Mouse (Mus musculus): ENCODE data around the gene Pik3r2. TPM values are rescaled to one million over a fixed set of nuclear protein-coding genes. Genes with fewer than 3 reads are reported as not detected.

Gene Pik3r2
- total and polyA plus RNA-seq, 3 experiments: 23.7 to 37.8 TPM; not detected in 1

DNA sequence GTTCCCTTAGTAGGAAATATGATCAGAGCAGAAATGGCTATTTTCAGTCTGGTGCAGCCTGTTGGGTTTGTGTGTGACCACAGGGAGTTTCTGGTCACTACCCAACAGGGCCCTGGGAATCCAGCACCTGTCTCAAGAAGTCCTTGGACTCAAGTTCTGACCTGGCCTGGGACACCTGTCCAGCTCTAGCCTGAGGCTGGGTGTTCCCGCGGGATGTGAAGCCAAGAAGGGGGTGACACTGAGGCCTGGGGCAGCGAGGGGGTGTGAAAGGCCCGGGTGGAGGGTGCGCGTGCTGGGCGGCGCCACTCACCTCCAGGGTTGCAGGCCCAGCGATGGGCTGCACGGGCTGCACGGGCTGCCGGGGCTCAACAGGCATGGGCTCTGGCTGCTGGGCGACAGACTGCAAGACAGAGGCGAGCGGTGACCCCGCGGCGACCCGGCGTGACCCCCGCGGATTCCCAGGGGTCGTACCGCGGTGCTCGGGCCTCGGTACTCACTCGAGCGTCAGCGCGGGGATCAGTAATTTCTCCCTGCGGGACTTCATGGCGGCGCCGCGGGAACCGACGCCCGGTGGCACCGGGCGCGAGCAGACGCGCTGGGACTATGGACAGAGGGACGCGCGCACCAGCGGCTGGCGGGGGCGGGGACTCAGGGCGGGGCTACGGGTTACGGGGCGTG, 20.0 kb upstream of the Pik3r2 start:
- H3K79me2 ChIP-seq (ENCODE audit: control insufficient read depth, insufficient read depth, low read length, poor library complexity): peaks cover 7% of the 10 kb centered on the region
- H3K9me3 ChIP-seq (replicated peaks; ENCODE audit: insufficient read depth, low read length): no peaks in the 10 kb centered on the region
- H3K4me3 ChIP-seq (ENCODE audit: control insufficient read depth in 1 of 2, insufficient read depth in 1 of 2, low read depth in 2 of 2, low read length in 2 of 2): peak overlapping the region; percentile 56
- H3K4me1 ChIP-seq (ENCODE audit: control insufficient read depth in 1 of 2, insufficient read depth in 2 of 2, low read length in 2 of 2): peaks cover 0 to 12% of the 10 kb centered on the region in 2 experiments; a peak in 2 of 4 replicates
- peak overlapping the region; percentile 68 for H3K9ac ChIP-seq (ENCODE audit: control insufficient read depth, low read depth, low read length, poor library complexity, severe bottlenecking)
- DNase-seq (ENCODE audit: low read depth, low spot score): no peak
- H3K36me3 ChIP-seq (ENCODE audit: control insufficient read depth in 1 of 2, insufficient read depth in 2 of 2, low read length in 2 of 2): no peaks in the 10 kb centered on the region; a peak in 1 of 4 replicates
- TF ChIP-seq GABPA (IDR thresholded peaks at IDR 0.05; ENCODE audit: low read depth, low read length) (no peak), CTCF (IDR thresholded peaks at IDR 0.05 in 2 of 3, conservative IDR thresholded peaks at IDR 0.05 in 1 of 3; ENCODE audit: control insufficient read depth in 1 of 3, insufficient read depth in 1 of 3, low read depth in 2 of 3, low read length in 3 of 3, poor library complexity in 1 of 3, severe bottlenecking in 1 of 3) (no peak), TBP (IDR thresholded peaks at IDR 0.05; ENCODE audit: low read depth, low read length) (no peak), MAZ (IDR thresholded peaks at IDR 0.05; ENCODE audit: low read depth, low read length) (no peak)
- H3K27me3 ChIP-seq (ENCODE audit: control insufficient read depth in 1 of 2, insufficient read depth in 2 of 2, low read length in 2 of 2): no peaks in the 10 kb centered on the region
- no peak overlapping the region for H3K27ac ChIP-seq (ENCODE audit: control insufficient read depth, low read depth, low read length)

DNA sequence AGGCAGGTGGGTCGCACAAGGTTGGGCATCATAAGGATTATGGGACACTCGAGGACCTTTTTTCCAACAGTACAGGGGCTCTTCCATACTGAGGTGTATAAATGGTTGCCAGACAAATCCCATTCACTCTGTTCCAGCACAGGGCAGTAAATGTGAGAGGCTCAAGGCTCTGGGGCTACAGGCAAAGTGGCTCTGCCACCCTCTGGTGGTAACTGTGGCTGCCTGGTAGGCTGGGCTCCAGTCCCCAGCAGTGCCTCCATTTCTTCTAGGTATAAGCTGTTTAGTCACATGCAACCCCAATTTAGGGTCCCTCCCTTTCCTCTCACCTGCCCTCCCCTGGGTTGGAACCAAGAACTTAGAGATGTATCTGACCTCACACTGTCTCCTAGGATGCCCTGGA, 18.9 kb upstream of the Pik3r2 start:
- no peak for DNase-seq (ENCODE audit: low read depth, low spot score)
- H3K9ac ChIP-seq (ENCODE audit: control insufficient read depth, low read depth, low read length, poor library complexity, severe bottlenecking): no peak overlapping the region
- no peaks in the 10 kb centered on the region; a peak in 1 of 4 replicates for H3K36me3 ChIP-seq (ENCODE audit: control insufficient read depth in 1 of 2, insufficient read depth in 2 of 2, low read length in 2 of 2)
- H3K4me3 ChIP-seq (ENCODE audit: control insufficient read depth in 1 of 2, insufficient read depth in 1 of 2, low read depth in 2 of 2, low read length in 2 of 2): no peak overlapping the region
- TF ChIP-seq RAD21 (IDR thresholded peaks at IDR 0.05; ENCODE audit: low read depth, low read length): no peak
- no peak for TF ChIP-seq E2F4 (IDR thresholded peaks at IDR 0.05; ENCODE audit: borderline replicate concordance, low read depth, low read length)
- no peak for TF ChIP-seq BHLHE40 (IDR thresholded peaks at IDR 0.05; ENCODE audit: borderline replicate concordance, low read depth, low read length)
- no peak for TF ChIP-seq TCF12 (IDR thresholded peaks at IDR 0.05; ENCODE audit: low read depth, low read length)
- TF ChIP-seq ETS1 (IDR thresholded peaks at IDR 0.05; ENCODE audit: low read depth, low read length): no peak
- TF ChIP-seq GATA1 (IDR thresholded peaks at IDR 0.05; ENCODE audit: low read depth, low read length): no peak
- no peak for TF ChIP-seq ZC3H11A (IDR thresholded peaks at IDR 0.05; ENCODE audit: low read depth, low read length)
- no peak for TF ChIP-seq MAZ (IDR thresholded peaks at IDR 0.05; ENCODE audit: low read depth, low read length)
- no peak for TF ChIP-seq MXI1 (IDR thresholded peaks at IDR 0.05; ENCODE audit: low read depth, low read length)
- TF ChIP-seq NRF1 (IDR thresholded peaks at IDR 0.05; ENCODE audit: insufficient read depth, low read depth, low read length, poor library complexity, severe bottlenecking): no peak
- TF ChIP-seq POLR2A (IDR thresholded peaks at IDR 0.05; ENCODE audit: control insufficient read depth in 1 of 2, insufficient read depth in 1 of 2, low read depth in 1 of 2, low read length in 2 of 2, poor library complexity in 1 of 2): no peak
- no peak for TF ChIP-seq CHD1 (IDR thresholded peaks at IDR 0.05; ENCODE audit: low read depth, low read length)
- TF ChIP-seq KAT2A (conservative IDR thresholded peaks at IDR 0.05; ENCODE audit: low read depth, low read length): no peak
- no peak for TF ChIP-seq MAX (IDR thresholded peaks at IDR 0.05; ENCODE audit: low read length)
- no peak for TF ChIP-seq ZMIZ1 (IDR thresholded peaks at IDR 0.05; ENCODE audit: low read depth, low read length)
- H3K79me2 ChIP-seq (ENCODE audit: control insufficient read depth, insufficient read depth, low read length, poor library complexity): peaks cover 17% of the 10 kb centered on the region
- no peaks in the 10 kb centered on the region for H3K9me3 ChIP-seq (replicated peaks; ENCODE audit: insufficient read depth, low read length)
- no peaks in the 10 kb centered on the region for H3K27me3 ChIP-seq (ENCODE audit: control insufficient read depth in 1 of 2, insufficient read depth in 2 of 2, low read length in 2 of 2)
- no peak overlapping the region for H3K27ac ChIP-seq (ENCODE audit: control insufficient read depth, low read depth, low read length)
- peaks cover 0 to 16% of the 10 kb centered on the region in 2 experiments; a peak in 3 of 4 replicates for H3K4me1 ChIP-seq (ENCODE audit: control insufficient read depth in 1 of 2, insufficient read depth in 2 of 2, low read length in 2 of 2)
